Mouse (Mus musculus) heart, embryonic 11.5 days (tissue): Measurements from ENCODE around the gene Ttc13. TPM values are rescaled to one million over a fixed set of nuclear protein-coding genes. Genes with fewer than 3 reads are reported as not detected.

ENCODE experiments used
- polyA plus RNA-seq: library from polyadenylated mRNA; unstranded; fragments of >200 nt; fragmentation: Nextera tagmentation; extraction: Ambion mirVana; gene quantifications from 2 replicates; pipeline ENCODE4 v1.2.1, GENCODE M21; 2014

The Ttc13 gene
- polyA plus RNA-seq, 1 experiment from 2014 or later: 39.1 TPM

Other genes with a start within 250 kb of the Ttc13 start
- 24.6 and 28.4 TPM in 2 replicates for gene Cog2, start 201.2 kb downstream of the Ttc13 start, polyA plus RNA-seq
- gene Agt, start 152.3 kb downstream of the Ttc13 start, polyA plus RNA-seq: 0.49 and 0.59 TPM in 2 replicates
- gene Capn9, start 145.9 kb downstream of the Ttc13 start, polyA plus RNA-seq: not detected in 2 replicates
- 38.4 and 42.9 TPM in 2 replicates for gene 2310022B05Rik, start 58.6 kb downstream of the Ttc13 start, polyA plus RNA-seq
- 14.7 and 20.3 TPM in 2 replicates for gene Arv1, start 156 bp upstream of the Ttc13 start, polyA plus RNA-seq
- 2.4 and 3.1 TPM in 2 replicates for gene Fam89a, start 29.8 kb upstream of the Ttc13 start, polyA plus RNA-seq
- gene Trim67, start 71.1 kb upstream of the Ttc13 start, polyA plus RNA-seq: 0.07 and 0.15 TPM in 2 replicates
- 95.4 and 113 TPM in 2 replicates for gene Gnpat, start 141.1 kb upstream of the Ttc13 start, polyA plus RNA-seq
- gene 2810004N23Rik, start 141.1 kb upstream of the Ttc13 start, polyA plus RNA-seq: 47.9 and 49.7 TPM in 2 replicates
- 5.4 and 5.9 TPM in 2 replicates for gene Exoc8, start 175.7 kb upstream of the Ttc13 start, polyA plus RNA-seq
- gene Sprtn, start 175.9 kb upstream of the Ttc13 start, polyA plus RNA-seq: 7.1 and 8.6 TPM in 2 replicates
- gene Egln1, start 227.3 kb upstream of the Ttc13 start, polyA plus RNA-seq: 18.5 and 23.2 TPM in 2 replicates